Mouse (Mus musculus): ENCODE measurements at regions not wholly inside any gene's neighbourhood (a gene's known extent, or its start where the extent isn't known, plus 50 kb on each side); places are given as distances from the start of the nearest gene placed in this dataset.

DNA sequence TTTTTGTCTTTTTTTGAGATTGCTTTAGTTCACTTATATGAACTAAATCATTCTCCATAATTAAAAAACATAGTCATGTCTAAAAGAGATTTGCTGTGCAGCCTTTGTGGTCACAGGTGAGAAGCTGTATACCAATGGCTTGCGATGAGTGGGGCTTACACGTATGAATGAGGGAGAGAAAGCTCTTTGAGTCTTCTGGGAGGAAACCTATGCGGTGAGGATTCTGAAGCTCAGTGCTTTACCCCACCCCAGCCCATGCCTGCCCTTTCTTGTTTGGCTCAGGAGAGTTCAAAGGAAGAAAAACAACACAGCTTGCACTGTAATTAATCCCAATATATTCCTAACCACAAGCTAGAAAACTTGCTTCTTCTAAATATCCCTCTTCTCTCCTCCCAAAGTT, 53.4 kb upstream of the Mbnl1 start:
- H3K4me3 ChIP-seq (ENCODE audit: low read depth, low read length), result no peak overlapping the region
- no peak for TF ChIP-seq CTCF (IDR thresholded peaks at IDR 0.05; ENCODE audit: low read depth)
- no peaks in the 10 kb centered on the region for H3K27me3 ChIP-seq (ENCODE audit: insufficient read depth, low read length)
- no peaks in the 10 kb centered on the region for H3K36me3 ChIP-seq (ENCODE audit: insufficient read depth)
- no peak for ATAC-seq (ENCODE audit: insufficient read depth)
- H3K9me3 ChIP-seq (ENCODE audit: low read depth, low read length), result no peaks in the 10 kb centered on the region
- no peak overlapping the region for H3K4me2 ChIP-seq
- no peak for DNase-seq
- WGBS, result 87% methylated on average over 3 of the region's 3 CpGs
- no peaks in the 10 kb centered on the region for H3K4me1 ChIP-seq (ENCODE audit: insufficient read depth)
- no peak overlapping the region for H3K27ac ChIP-seq (ENCODE audit: low read depth)
- no peak overlapping the region for H3K9ac ChIP-seq
